Comparison of ENCODE assay signal across 33 mouse cellular contexts in the genomic region with DNA sequence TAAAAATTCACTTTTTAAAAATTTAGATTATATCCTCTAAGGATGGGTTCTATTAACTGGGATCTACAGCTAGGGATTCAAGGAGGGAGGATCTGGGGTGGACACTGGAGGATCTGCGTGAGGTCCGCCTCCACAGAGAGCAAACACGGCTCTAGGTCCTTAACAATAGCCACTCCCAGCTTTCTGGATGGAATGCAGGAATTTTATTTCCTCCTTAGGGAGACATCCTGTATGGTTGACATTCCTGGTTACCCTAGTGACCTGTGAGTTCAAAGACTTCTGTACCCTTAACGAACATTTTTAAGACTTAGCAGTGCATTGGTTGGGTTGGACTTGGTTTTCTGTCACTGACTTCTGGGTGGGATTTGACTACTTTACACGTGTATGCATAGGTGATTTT. TPM values are rescaled to one million over a fixed set of nuclear protein-coding genes. Genes with fewer than 3 reads are reported as not detected.
DNase-seq lines count a peak whose midpoint lies in the region; ATAC-seq and TF ChIP-seq lines count a peak whose summit lies in the region.
"Had no signal": no experiment of that assay in that cellular context is flagged by ENCODE, and none has a peak within 500 bp of the region (broad histone marks: within the 10 kb centered on the region; RNA-seq: fewer than 3 reads in every experiment).

No protein-coding gene starts in this region.

- H3K9ac ChIP-seq in lung, embryonic 16.5 days (ENCODE audit: low read length), result no peak overlapping the region
- H3K9ac ChIP-seq in liver, embryonic 11.5 days (ENCODE audit: low read depth, low read length), result no peak overlapping the region
- H3K9ac ChIP-seq in forebrain, postnatal 0 days, result no peak overlapping the region
- H3K9ac ChIP-seq: embryonic facial prominence, embryonic 12.5 days; embryonic facial prominence, embryonic 15.5 days; heart, embryonic 13.5 days; hindbrain, embryonic 14.5 days had no signal

- H3K9me3 ChIP-seq in lung, embryonic 16.5 days (ENCODE audit: control insufficient read depth, low read length), result no peaks in the 10 kb centered on the region
- H3K9me3 ChIP-seq in liver, embryonic 11.5 days (ENCODE audit: control insufficient read depth, low read length), result no peaks in the 10 kb centered on the region
- no peaks in the 10 kb centered on the region for H3K9me3 ChIP-seq in forebrain, postnatal 0 days (ENCODE audit: low read length)
- H3K9me3 ChIP-seq: embryonic facial prominence, embryonic 12.5 days; embryonic facial prominence, embryonic 15.5 days; heart, embryonic 10.5 days; heart, embryonic 13.5 days had no signal

- H3K27ac ChIP-seq in lung, embryonic 16.5 days (ENCODE audit: low read length), result no peak overlapping the region
- no peak overlapping the region for H3K27ac ChIP-seq in liver, embryonic 11.5 days (ENCODE audit: low read depth, low read length)
- H3K27ac ChIP-seq in forebrain, postnatal 0 days (ENCODE audit: low read depth, low read length), result no peak overlapping the region
- H3K27ac ChIP-seq: embryonic facial prominence, embryonic 12.5 days; embryonic facial prominence, embryonic 15.5 days; heart, adult 2 months; heart, embryonic 10.5 days; heart, embryonic 13.5 days; hindbrain, embryonic 14.5 days; hindbrain, postnatal 0 days had no signal

- 0 out of 2 replicates have a peak, but pooled peaks cover 5% of the 10 kb centered on the region for H3K36me3 ChIP-seq in lung, embryonic 16.5 days (ENCODE audit: control insufficient read depth, insufficient read depth, low read length)
- H3K36me3 ChIP-seq in liver, embryonic 11.5 days (ENCODE audit: control insufficient read depth, insufficient read depth, low read length), result no peaks in the 10 kb centered on the region
- peaks cover 25% of the 10 kb centered on the region for H3K36me3 ChIP-seq in forebrain, postnatal 0 days (ENCODE audit: insufficient read depth)

- no peak for DNase-seq in lung, postnatal 25 days (ENCODE audit: low spot score)
- DNase-seq in ES-CJ7 (ENCODE audit: low read depth, low spot score) (peak; percentile 85), ZHBTc4 (ENCODE audit: low read depth, low spot score) (peak; percentile 93)
- no peak for DNase-seq in liver, embryonic 11.5 days (ENCODE audit: low spot score)
- DNase-seq in forebrain, postnatal 0 days, result no peak
- DNase-seq: adrenal gland, adult 8-10 months; adrenal gland, postnatal 36 days; B cell, adult 2 months; cerebellum, adult 11 months; cerebellum, adult 2 months; cerebellum, adult 9-11 months; cerebellum, postnatal 25 days; gastrocnemius, postnatal 10 days; gastrocnemius, postnatal 36 days; heart, adult 2 months; heart, postnatal 14 days; heart, postnatal 4 days had no signal

- 52% methylated on average over 5 of the region's 5 CpGs for WGBS in lung, embryonic 16.5 days
- WGBS in liver, embryonic 11.5 days, result 76% methylated on average over 5 of the region's 5 CpGs
- WGBS in forebrain, postnatal 0 days, result 78% methylated on average over 5 of the region's 5 CpGs

- 0 out of 2 replicates have a peak, but pooled peaks have one; percentile 47 for ATAC-seq in lung, embryonic 16.5 days (ENCODE audit: low read depth)
- ATAC-seq in cerebellum, adult (ENCODE audit: insufficient number of reproducible peaks, low FRiP score, low TSS enrichment), result no peak
- ATAC-seq in liver, embryonic 11.5 days (replicated peaks; ENCODE audit: low FRiP score), result no peak
- no peak for ATAC-seq in forebrain, postnatal 0 days
- ATAC-seq: activated CD4-positive, CD25-positive, alpha-beta regulatory T cell, adult 4 months; forebrain, embryonic 14.5 days; hindbrain, postnatal 0 days had no signal

- no peaks in the 10 kb centered on the region for H3K4me1 ChIP-seq in lung, embryonic 16.5 days (replicated peaks; ENCODE audit: control insufficient read depth, insufficient read depth, low read length)
- no peaks in the 10 kb centered on the region for H3K4me1 ChIP-seq in liver, embryonic 11.5 days (replicated peaks; ENCODE audit: control insufficient read depth, insufficient read depth, low read length)
- no peaks in the 10 kb centered on the region for H3K4me1 ChIP-seq in forebrain, postnatal 0 days (ENCODE audit: insufficient read depth)
- H3K4me1 ChIP-seq: embryonic facial prominence, embryonic 12.5 days; embryonic facial prominence, embryonic 15.5 days; heart, embryonic 10.5 days; heart, embryonic 13.5 days had no signal

- no peak overlapping the region for H3K4me3 ChIP-seq in lung, embryonic 16.5 days (ENCODE audit: low read length)
- no peak overlapping the region for H3K4me3 ChIP-seq in liver, embryonic 11.5 days (ENCODE audit: low read depth, low read length)
- no peak overlapping the region for H3K4me3 ChIP-seq in forebrain, postnatal 0 days (ENCODE audit: low read depth, low read length)
- H3K4me3 ChIP-seq: embryonic facial prominence, embryonic 12.5 days; embryonic facial prominence, embryonic 15.5 days; heart, adult 2 months; heart, embryonic 10.5 days; heart, embryonic 13.5 days had no signal

- no peaks in the 10 kb centered on the region for H3K27me3 ChIP-seq in lung, embryonic 16.5 days (ENCODE audit: control insufficient read depth, insufficient read depth, low read depth, low read length)
- H3K27me3 ChIP-seq in liver, embryonic 11.5 days (replicated peaks; ENCODE audit: control insufficient read depth, insufficient read depth, low read length), result no peaks in the 10 kb centered on the region
- no peaks in the 10 kb centered on the region for H3K27me3 ChIP-seq in forebrain, postnatal 0 days (ENCODE audit: insufficient read depth, low read length)
- H3K27me3 ChIP-seq: CH12.LX; embryonic facial prominence, embryonic 12.5 days; embryonic facial prominence, embryonic 15.5 days; heart, embryonic 13.5 days had no signal

- H3K4me2 ChIP-seq in lung, embryonic 16.5 days (ENCODE audit: low read depth, low read length), result no peak overlapping the region
- no peak overlapping the region for H3K4me2 ChIP-seq in liver, embryonic 11.5 days
- no peak overlapping the region for H3K4me2 ChIP-seq in forebrain, postnatal 0 days (ENCODE audit: low read depth)
- H3K4me2 ChIP-seq: embryonic facial prominence, embryonic 12.5 days; embryonic facial prominence, embryonic 15.5 days; heart, embryonic 13.5 days; hindbrain, embryonic 14.5 days had no signal

- TF ChIP-seq CTCF in forebrain, postnatal 0 days (IDR thresholded peaks at IDR 0.05; ENCODE audit: low read depth), result no peak

RNA-seq across cellular contexts. Expression of gene Ccnc, which starts 18.2 kb away (rescaled TPM):
- 49.3 and 49.8 TPM in 2 replicates for polyA plus RNA-seq in lung, embryonic 16.5 days (2015; fragmentation: Nextera tagmentation; extraction: Ambion mirVana)
- 38.8 and 41.6 TPM in 2 replicates for polyA plus RNA-seq in liver, embryonic 11.5 days (2014; fragmentation: Nextera tagmentation; extraction: Ambion mirVana)
- 40.8 and 47.5 TPM in 2 replicates for total RNA-seq in forebrain, postnatal 0 days (2014; rRNA removed)
- 44.2 and 56.0 TPM in 2 replicates for polyA plus RNA-seq in forebrain, postnatal 0 days (2015; fragmentation: Nextera tagmentation; extraction: Ambion mirVana)

RNA-seq across cellular contexts. Expression of gene Usp45, which starts 21.2 kb away (rescaled TPM):
- 9.5 and 10.5 TPM in 2 replicates for polyA plus RNA-seq in lung, embryonic 16.5 days (2015; fragmentation: Nextera tagmentation; extraction: Ambion mirVana)
- polyA plus RNA-seq in liver, embryonic 11.5 days (2014; fragmentation: Nextera tagmentation; extraction: Ambion mirVana), result 16.5 and 18.8 TPM in 2 replicates
- 12.0 and 15.1 TPM in 2 replicates for total RNA-seq in forebrain, postnatal 0 days (2014; rRNA removed)
- 3.5 and 5.3 TPM in 2 replicates for polyA plus RNA-seq in forebrain, postnatal 0 days (2015; fragmentation: Nextera tagmentation; extraction: Ambion mirVana)

RNA-seq across cellular contexts. Expression of gene Tstd3, which starts 21.3 kb away (rescaled TPM):
- 8.0 and 8.4 TPM in 2 replicates for polyA plus RNA-seq in lung, embryonic 16.5 days (2015; fragmentation: Nextera tagmentation; extraction: Ambion mirVana)
- polyA plus RNA-seq in liver, embryonic 11.5 days (2014; fragmentation: Nextera tagmentation; extraction: Ambion mirVana), result 27.1 and 30.1 TPM in 2 replicates
- 10.5 and 15.9 TPM in 2 replicates for total RNA-seq in forebrain, postnatal 0 days (2014; rRNA removed)
- polyA plus RNA-seq in forebrain, postnatal 0 days (2015; fragmentation: Nextera tagmentation; extraction: Ambion mirVana), result 13.2 and 16.6 TPM in 2 replicates

RNA-seq across cellular contexts. Expression of gene Prdm13, which starts 60.0 kb away (rescaled TPM):
- polyA plus RNA-seq in lung, embryonic 16.5 days (2015; fragmentation: Nextera tagmentation; extraction: Ambion mirVana), result not detected in 2 replicates
- 0.08 TPM in 1 of 2 replicates, not detected in the other for polyA plus RNA-seq in liver, embryonic 11.5 days (2014; fragmentation: Nextera tagmentation; extraction: Ambion mirVana)
- 0.38 and 1.5 TPM in 2 replicates for total RNA-seq in forebrain, postnatal 0 days (2014; rRNA removed)
- not detected in 2 replicates for polyA plus RNA-seq in forebrain, postnatal 0 days (2015; fragmentation: Nextera tagmentation; extraction: Ambion mirVana)
- total RNA-seq: adrenal gland, adult 8-10 months; adrenal gland, postnatal 36 days; CH12.LX; common myeloid progenitor, adult 5-6 weeks; gastrocnemius, adult 18-20 months; gastrocnemius, postnatal 10 days; gastrocnemius, postnatal 36 days; granulocyte monocyte progenitor cell, adult 5-6 weeks; heart, adult 2 months; heart, postnatal 14 days; heart, postnatal 4 days had no signal
- polyA plus RNA-seq: activated CD4-positive, CD25-positive, alpha-beta regulatory T cell, adult 4 months; cerebellum, adult 2 months; embryonic facial prominence, embryonic 15.5 days; heart, adult 2 months; heart, embryonic 10.5 days; heart, embryonic 13.5 days; heart, embryonic 16.5 days; intestine, embryonic 14.5 days had no signal

Comparison
In these comparisons a context has a peak if more than half of its experiments do, and no peak if none do; other contexts are left out.
1. DNase-seq: peak in ES-CJ7 (single experiment) and ZHBTc4 (single experiment); none in lung, postnatal 25 days (single experiment), liver, embryonic 11.5 days (single experiment) and forebrain, postnatal 0 days (single experiment).